Mouse (Mus musculus) hindbrain, postnatal 0 days (tissue): ENCODE measurements around the gene Gm20605. TPM values are rescaled to one million over a fixed set of nuclear protein-coding genes. Genes with fewer than 3 reads are reported as not detected.
"Not testable (repeated sequence)": the region's sequence is repeated elsewhere in the genome, so short reads cannot be mapped to it uniquely, and the experiment has no call there.

Source experiments
- ATAC-seq: fragments of 200-750 bp; cut with Nextera tagmentation; 2 replicates; pipeline ENCODE4 v1.8.0; 2017; ENCODE audit warnings: mild to moderate bottlenecking, moderate TSS enrichment, moderate library complexity
- DNase-seq: peaks from one replicate; pipeline ENCODE4 v3.0.0-alpha.2; 2015; ENCODE audit warnings: low spot score
- H3K27ac ChIP-seq: fragments of 300-500 bp; sonication (generic); 2 replicates; pipeline ENCODE4 v1.5.1; 2014; ENCODE audit warnings: mild to moderate bottlenecking
- H3K27me3 ChIP-seq: fragments of 300-500 bp; sonication (generic); 2 replicates; pipeline ENCODE4 v1.6.1; 2014; ENCODE audit warnings: low read length, mixed read lengths; ENCODE audit not compliant: insufficient read depth
- H3K36me3 ChIP-seq: fragments of 300-500 bp; sonication (generic); 2 replicates; pipeline ENCODE4 v1.6.1; 2014; ENCODE audit warnings: low read length, mixed read lengths; ENCODE audit not compliant: insufficient read depth
- H3K4me1 ChIP-seq: fragments of 300-500 bp; sonication (generic); 2 replicates; pipeline ENCODE4 v1.6.1; 2014; ENCODE audit warnings: antibody characterized with exemption, low read length, mixed read lengths; ENCODE audit not compliant: insufficient read depth
- H3K4me2 ChIP-seq: fragments of 300-500 bp; sonication (generic); 2 replicates; pipeline ENCODE4 v1.6.1; 2014; ENCODE audit warnings: low read depth, mild to moderate bottlenecking, low read length, moderate library complexity, mixed read lengths
- H3K4me3 ChIP-seq: fragments of 300-500 bp; sonication (generic); 2 replicates; pipeline ENCODE4 v1.5.1; 2014; ENCODE audit warnings: low read length
- H3K9ac ChIP-seq: fragments of 300-500 bp; sonication (generic); replicated peaks from 2 replicates; pipeline ENCODE4 v1.6.1; 2014; ENCODE audit warnings: mild to moderate bottlenecking, low read length, moderate library complexity, mixed read lengths
- H3K9me3 ChIP-seq: fragments of 300-500 bp; sonication (generic); 2 replicates; pipeline ENCODE4 v1.6.1; 2016; ENCODE audit warnings: low read length, mixed read lengths
- CTCF ChIP-seq: IDR thresholded peaks from 2 replicates; pipeline ENCODE4 v1.5.1; 2016; ENCODE audit warnings: antibody characterized with exemption, control low read depth, low read depth
- WGBS: fragments of 180-500 bp; shearing (Covaris S2); extraction: QIAGEN DNeasy Blood & Tissue Kit; methylation state at CpG from one replicate; pipeline ENCODE4 v1.1.7; 2014; 5-methylcytosine and 5-hydroxymethylcytosine counted together
- polyA plus RNA-seq: library from polyadenylated mRNA; unstranded; fragments of >200 nt; fragmentation: Nextera tagmentation; extraction: Ambion mirVana; gene quantifications from 2 replicates; pipeline ENCODE4 v1.2.1, GENCODE M21; 2015
- total RNA-seq: library from RNA; depleted of rRNA; stranded (reverse); fragments of >200 nt; gene quantifications from 2 replicates; pipeline ENCODE4 v1.2.3, GENCODE M21; 2014

The Gm20605 gene
- total and polyA plus RNA-seq, 2 experiments from 2014 or later = 3.4 to 5.3 TPM

- ATAC-seq = no peak
Observed at GRCm38 (mm10) chr5:137610548-137611244, 18.3 kb upstream of the Gm20605 start.

GRCm38 (mm10) chr5:137611245-137611602 is 17.8 kb upstream of the Gm20605 start:
- ATAC-seq (0 out of 2 replicates have a peak, but pooled peaks have one; percentile 10), DNase-seq (no peak)
- Histone ChIP-seq H3K9ac (no peak overlapping the region), H3K4me3 (no peak overlapping the region), H3K27ac (no peak overlapping the region; the same call in 1 of the 2 replicates), H3K4me2 (no peak overlapping the region), H3K36me3 (no peaks in the 10 kb centered on the region), H3K4me1 (peaks cover 8% of the 10 kb centered on the region; the same call in 1 of the 2 replicates), H3K27me3 (no peaks in the 10 kb centered on the region), H3K9me3 (no peaks in the 10 kb centered on the region)
- no peak for TF ChIP-seq CTCF
- WGBS = 20% methylated on average over 6 of the region's 6 CpGs

More at GRCm38 (mm10) chr5:137610548-137611244, 18.3 kb upstream of the Gm20605 start:
- no peak overlapping the region for H3K4me3 ChIP-seq
- H3K9me3 ChIP-seq = no peaks in the 10 kb centered on the region
- TF ChIP-seq CTCF = no peak
- no peak overlapping the region for H3K9ac ChIP-seq
- DNase-seq = no peak
- WGBS = 21% methylated on average over 11 of the region's 12 CpGs
- no peaks in the 10 kb centered on the region for H3K27me3 ChIP-seq
- H3K4me2 ChIP-seq = no peak overlapping the region
- peaks cover 8% of the 10 kb centered on the region; the same call in 1 of the 2 replicates for H3K4me1 ChIP-seq
- H3K27ac ChIP-seq = no peak overlapping the region; the same call in 1 of the 2 replicates
- H3K36me3 ChIP-seq = no peaks in the 10 kb centered on the region

- DNase-seq (no peak), ATAC-seq (no peak)
- no peaks in the 10 kb centered on the region for H3K36me3 ChIP-seq
- H3K4me2 ChIP-seq = no peak overlapping the region
- no peak overlapping the region for H3K27ac ChIP-seq
- H3K4me3 ChIP-seq = no peak overlapping the region
- no peaks in the 10 kb centered on the region for H3K27me3 ChIP-seq
- WGBS = 66% methylated on average over 5 of the region's 5 CpGs
- H3K9me3 ChIP-seq = no peaks in the 10 kb centered on the region
- no peak for TF ChIP-seq CTCF
- H3K4me1 ChIP-seq = peaks cover 3% of the 10 kb centered on the region; the same call in 1 of the 2 replicates
- H3K9ac ChIP-seq = no peak overlapping the region
Observed at GRCm38 (mm10) chr5:137613076-137613475, 15.9 kb upstream of the Gm20605 start.

- Histone ChIP-seq H3K9me3 (no peaks in the 10 kb centered on the region), H3K4me1 (no peaks in the 10 kb centered on the region), H3K4me2 (no peak within 1 kb of the TSS), H3K4me3 (no peak within 1 kb of the TSS), H3K27me3 (no peaks in the 10 kb centered on the region), H3K36me3 (no peaks in the 10 kb centered on the region), H3K27ac (no peak within 1 kb of the TSS), H3K9ac (no peak within 1 kb of the TSS)
- no peak for DNase-seq
- ATAC-seq = no peak
- WGBS = 70% methylated on average over 11 of the region's 11 CpGs
- no peak for TF ChIP-seq CTCF
Observed at GRCm38 (mm10) chr5:137613550-137613949, 15.4 kb upstream of the Gm20605 start, which contains the start of gene Pcolce. Gene Pcolce (minus strand): TSS chr5:137613784.

- H3K4me3 ChIP-seq, H3K36me3 ChIP-seq, H3K4me2 ChIP-seq, DNase-seq, H3K27me3 ChIP-seq, H3K27ac ChIP-seq, H3K4me1 ChIP-seq, ATAC-seq, H3K9ac ChIP-seq, H3K9me3 ChIP-seq: not testable (repeated sequence)
- 91% methylated on average over 2 of the region's 2 CpGs for WGBS
Observed at GRCm38 (mm10) chr5:137614921-137615320, 14.1 kb upstream of the Gm20605 start.

- Histone ChIP-seq H3K9me3 (no peaks in the 10 kb centered on the region), H3K27me3 (no peaks in the 10 kb centered on the region), H3K36me3 (no peaks in the 10 kb centered on the region), H3K27ac (no peak overlapping the region), H3K4me2 (no peak overlapping the region), H3K4me3 (no peak overlapping the region), H3K4me1 (no peaks in the 10 kb centered on the region), H3K9ac (no peak overlapping the region)
- TF ChIP-seq CTCF = no peak
- no peak for DNase-seq
- ATAC-seq = no peak
- 91% methylated on average over 7 of the region's 7 CpGs for WGBS
Observed at GRCm38 (mm10) chr5:137615347-137615746, 13.6 kb upstream of the Gm20605 start.

- no peaks in the 10 kb centered on the region for H3K36me3 ChIP-seq
- no peak overlapping the region for H3K4me3 ChIP-seq
- H3K4me1 ChIP-seq = no peaks in the 10 kb centered on the region
- ATAC-seq (no peak), DNase-seq (no peak)
- no peak overlapping the region for H3K27ac ChIP-seq
- WGBS = 91% methylated on average over 11 of the region's 11 CpGs
- H3K9me3 ChIP-seq = no peaks in the 10 kb centered on the region
- H3K27me3 ChIP-seq = no peaks in the 10 kb centered on the region
- no peak overlapping the region for H3K9ac ChIP-seq
- H3K4me2 ChIP-seq = no peak overlapping the region
- no peak for TF ChIP-seq CTCF
Observed at GRCm38 (mm10) chr5:137623937-137624530, 4.9 kb upstream of the Gm20605 start.
